Mouse (Mus musculus) olfactory bulb, adult 2 months (tissue): Measurements from ENCODE around the gene Dsp.

ENCODE experiments used
- CTCF ChIP-seq: fragments of 200-500 bp; IDR thresholded peaks from 2 replicates; pipeline ENCODE4 v1.5.1; 2012; ENCODE audit warnings: low read depth, mild to moderate bottlenecking, low read length, moderate library complexity; ENCODE audit not compliant: insufficient read depth
- POLR2A ChIP-seq: fragments of 200-500 bp; IDR thresholded peaks from 2 replicates; pipeline ENCODE4 v1.6.1; 2012; ENCODE audit warnings: mild to moderate bottlenecking, low read depth, low read length, moderate library complexity; ENCODE audit not compliant: insufficient read depth

- TF ChIP-seq POLR2A (no peak), CTCF (no peak)
These were observed 2.7 kb upstream of the Dsp start for GRCm38 (mm10) chr13:38148348-38148747.
